Mouse (Mus musculus): ENCODE results near the gene Lhx5. TPM values are rescaled to one million over a fixed set of nuclear protein-coding genes. Genes with fewer than 3 reads are reported as not detected.

Lhx5 gene
- polyA plus RNA-seq, 1 experiment from 2014 or later = 41.6 TPM

- Histone ChIP-seq H3K27me3 (ENCODE audit: control insufficient read depth, insufficient read depth, low read length) (peaks cover 25% of the 10 kb centered on the region), H3K4me2 (replicated peaks; ENCODE audit: low read depth, low read length) (peak overlapping the region; percentile 42), H3K9ac (ENCODE audit: low read depth, low read length) (peak overlapping the region; percentile 42), H3K4me1 (replicated peaks; ENCODE audit: control insufficient read depth, insufficient read depth, low read length) (peaks cover 3% of the 10 kb centered on the region; the same call in 1 of the 2 replicates), H3K27ac (ENCODE audit: low read depth, low read length) (peak overlapping the region; percentile 86), H3K4me3 (ENCODE audit: low read depth, low read length) (peak overlapping the region; percentile 17), H3K9me3 (ENCODE audit: control insufficient read depth, low read length) (peaks cover 4% of the 10 kb centered on the region; the same call in 1 of the 2 replicates), H3K36me3 (ENCODE audit: control insufficient read depth, insufficient read depth, low read length) (no peaks in the 10 kb centered on the region)
- peak; percentile 67 for ATAC-seq (ENCODE audit: low FRiP score)
- under 1% methylated on average over 37 of the region's 41 CpGs for WGBS
- peak; percentile 52 for DNase-seq (ENCODE audit: low spot score)
Measured at GRCm38 (mm10) chr5:120409385-120410378, 21.8 kb upstream of the Lhx5 start.

DNA sequence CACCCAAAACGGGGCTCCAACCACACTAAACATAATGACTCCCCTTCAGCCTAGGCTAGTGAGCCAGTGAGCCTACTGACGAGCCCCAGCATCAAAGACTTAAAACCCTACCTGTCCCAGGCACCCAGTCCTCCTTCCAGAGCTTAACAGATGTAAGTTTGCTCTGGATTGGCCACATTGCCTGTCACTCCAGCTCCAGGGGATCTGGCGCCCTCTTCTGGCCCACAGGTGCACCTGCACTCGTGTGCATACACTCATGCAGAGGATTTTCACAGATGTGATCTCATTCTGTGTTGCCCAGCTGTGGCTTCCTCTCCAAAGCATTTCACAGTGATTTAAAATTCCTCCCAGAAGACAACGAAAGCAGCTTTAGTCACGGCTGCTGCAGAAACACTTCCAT is 18.1 kb upstream of the Lhx5 start:
- WGBS = 83% methylated on average over 6 of the region's 6 CpGs
- Histone ChIP-seq H3K4me3 (ENCODE audit: low read depth, low read length) (no peak overlapping the region), H3K9ac (ENCODE audit: low read depth, low read length) (no peak overlapping the region), H3K4me1 (replicated peaks; ENCODE audit: control insufficient read depth, insufficient read depth, low read length) (peaks cover 3% of the 10 kb centered on the region; the same call in 1 of the 2 replicates), H3K9me3 (ENCODE audit: control insufficient read depth, low read length) (peaks cover 4% of the 10 kb centered on the region; the same call in 1 of the 2 replicates), H3K27ac (ENCODE audit: low read depth, low read length) (no peak overlapping the region), H3K27me3 (ENCODE audit: control insufficient read depth, insufficient read depth, low read length) (peaks cover 33% of the 10 kb centered on the region), H3K36me3 (ENCODE audit: control insufficient read depth, insufficient read depth, low read length) (no peaks in the 10 kb centered on the region), H3K4me2 (replicated peaks; ENCODE audit: low read depth, low read length) (no peak overlapping the region)
- ATAC-seq (ENCODE audit: low FRiP score) (no peak), DNase-seq (ENCODE audit: low spot score) (no peak)

GRCm38 (mm10) chr5:120420106-120420505 is 11.4 kb upstream of the Lhx5 start:
- H3K9me3 ChIP-seq (ENCODE audit: control insufficient read depth, low read length) = no peaks in the 10 kb centered on the region

GRCm38 (mm10) chr5:120424039-120424438 is 7.5 kb upstream of the Lhx5 start:
- WGBS = 2% methylated on average over 16 of the region's 19 CpGs
- Histone ChIP-seq H3K9me3 (ENCODE audit: control insufficient read depth, low read length) (no peaks in the 10 kb centered on the region), H3K27ac (ENCODE audit: low read depth, low read length) (peak overlapping the region; percentile 79), H3K4me2 (replicated peaks; ENCODE audit: low read depth, low read length) (peak overlapping the region; percentile 33), H3K9ac (ENCODE audit: low read depth, low read length) (peak overlapping the region; percentile 52), H3K27me3 (ENCODE audit: control insufficient read depth, insufficient read depth, low read length) (peaks cover 62% of the 10 kb centered on the region), H3K36me3 (ENCODE audit: control insufficient read depth, insufficient read depth, low read length) (no peaks in the 10 kb centered on the region), H3K4me1 (replicated peaks; ENCODE audit: control insufficient read depth, insufficient read depth, low read length) (no peaks in the 10 kb centered on the region), H3K4me3 (ENCODE audit: low read depth, low read length) (peak overlapping the region; percentile 26)
- DNase-seq (ENCODE audit: low spot score) (peak; percentile 91), ATAC-seq (ENCODE audit: low FRiP score) (no peak)

More at GRCm38 (mm10) chr5:120420106-120420505, 11.4 kb upstream of the Lhx5 start:
- H3K4me2 ChIP-seq (replicated peaks; ENCODE audit: low read depth, low read length) = no peak overlapping the region
- peaks cover 40% of the 10 kb centered on the region for H3K27me3 ChIP-seq (ENCODE audit: control insufficient read depth, insufficient read depth, low read length)
- no peak for DNase-seq (ENCODE audit: low spot score)
- H3K27ac ChIP-seq (ENCODE audit: low read depth, low read length) = no peak overlapping the region
- ATAC-seq (ENCODE audit: low FRiP score) = no peak
- 86% methylated on average over 8 of the region's 8 CpGs for WGBS
- no peak overlapping the region for H3K4me3 ChIP-seq (ENCODE audit: low read depth, low read length)
- no peaks in the 10 kb centered on the region for H3K4me1 ChIP-seq (replicated peaks; ENCODE audit: control insufficient read depth, insufficient read depth, low read length)
- H3K36me3 ChIP-seq (ENCODE audit: control insufficient read depth, insufficient read depth, low read length) = no peaks in the 10 kb centered on the region
- no peak overlapping the region for H3K9ac ChIP-seq (ENCODE audit: low read depth, low read length)

DNA sequence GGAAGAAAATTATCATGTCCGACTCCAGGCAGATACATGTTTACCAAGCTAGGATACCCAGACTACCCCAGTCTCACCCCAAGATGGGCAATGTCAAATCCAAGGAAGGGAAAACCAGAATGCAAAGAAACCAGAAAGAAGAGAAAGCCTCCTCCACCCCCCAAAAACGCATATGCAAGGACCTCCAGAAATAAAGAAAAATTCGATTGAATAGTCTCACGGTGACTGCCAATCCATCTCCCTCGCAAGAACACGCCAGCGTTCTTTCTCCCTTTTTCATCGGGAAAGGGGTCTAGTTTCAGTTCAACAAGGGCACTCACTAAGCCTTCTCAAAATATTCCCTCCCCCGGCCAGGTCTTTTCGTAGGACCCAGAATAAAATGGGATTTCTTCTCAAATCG is 6.8 kb upstream of the Lhx5 start:
- DNase-seq (ENCODE audit: low spot score) = peak; percentile 45
- peak overlapping the region; percentile 26 for H3K4me3 ChIP-seq (ENCODE audit: low read depth, low read length)
- WGBS = under 1% methylated on average over 11 of the region's 11 CpGs
- no peaks in the 10 kb centered on the region for H3K4me1 ChIP-seq (replicated peaks; ENCODE audit: control insufficient read depth, insufficient read depth, low read length)
- no peaks in the 10 kb centered on the region for H3K36me3 ChIP-seq (ENCODE audit: control insufficient read depth, insufficient read depth, low read length)
- H3K9ac ChIP-seq (ENCODE audit: low read depth, low read length) = peak overlapping the region; percentile 52
- H3K27ac ChIP-seq (ENCODE audit: low read depth, low read length) = peak overlapping the region; percentile 79
- H3K9me3 ChIP-seq (ENCODE audit: control insufficient read depth, low read length) = no peaks in the 10 kb centered on the region
- H3K4me2 ChIP-seq (replicated peaks; ENCODE audit: low read depth, low read length) = peak overlapping the region; percentile 33
- no peak for ATAC-seq (ENCODE audit: low FRiP score)
- peaks cover 67% of the 10 kb centered on the region for H3K27me3 ChIP-seq (ENCODE audit: control insufficient read depth, insufficient read depth, low read length)

- Histone ChIP-seq H3K4me3 (ENCODE audit: low read depth, low read length) (peak overlapping the region; percentile 26), H3K36me3 (ENCODE audit: control insufficient read depth, insufficient read depth, low read length) (no peaks in the 10 kb centered on the region), H3K9me3 (ENCODE audit: control insufficient read depth, low read length) (no peaks in the 10 kb centered on the region), H3K27ac (ENCODE audit: low read depth, low read length) (peak overlapping the region; percentile 79), H3K4me1 (replicated peaks; ENCODE audit: control insufficient read depth, insufficient read depth, low read length) (no peaks in the 10 kb centered on the region), H3K4me2 (replicated peaks; ENCODE audit: low read depth, low read length) (peak overlapping the region; percentile 34), H3K27me3 (ENCODE audit: control insufficient read depth, insufficient read depth, low read length) (peaks cover 72% of the 10 kb centered on the region), H3K9ac (ENCODE audit: low read depth, low read length) (peak overlapping the region; percentile 52)
- ATAC-seq (ENCODE audit: low FRiP score) (no peak), DNase-seq (ENCODE audit: low spot score) (peak; percentile 49)
- WGBS = under 1% methylated on average over 12 of the region's 20 CpGs
Measured at GRCm38 (mm10) chr5:120425711-120426110, 5.8 kb upstream of the Lhx5 start.

DNA sequence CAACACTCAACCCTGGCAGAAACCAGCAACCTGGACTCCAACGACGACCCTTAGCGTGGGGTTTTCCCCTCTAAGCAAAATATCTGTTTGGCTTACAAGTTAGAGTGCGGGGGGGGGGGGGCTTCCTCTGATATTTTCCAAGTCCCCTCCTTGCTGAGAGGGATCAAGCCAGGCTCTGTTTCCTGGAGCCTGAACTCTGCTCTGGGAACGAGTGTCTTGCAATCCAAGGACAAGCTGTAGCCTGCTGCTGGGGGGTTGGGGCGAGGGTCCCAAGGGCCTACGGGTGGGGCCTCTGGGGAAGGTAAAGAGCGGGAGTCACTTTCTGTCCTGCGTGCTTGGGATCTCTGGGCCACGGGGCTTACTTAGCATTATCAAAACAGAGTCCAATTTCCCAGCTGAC is 4.9 kb upstream of the Lhx5 start:
- H3K27ac ChIP-seq (ENCODE audit: low read depth, low read length) = peak overlapping the region; percentile 89
- WGBS = under 1% methylated on average over 10 of the region's 10 CpGs
- DNase-seq (ENCODE audit: low spot score) (no peak), ATAC-seq (ENCODE audit: low FRiP score) (no peak)
- no peaks in the 10 kb centered on the region for H3K4me1 ChIP-seq (replicated peaks; ENCODE audit: control insufficient read depth, insufficient read depth, low read length)
- H3K4me3 ChIP-seq (ENCODE audit: low read depth, low read length) = peak overlapping the region; percentile 19; the same call in 1 of the 2 replicates
- peak overlapping the region; percentile 33 for H3K4me2 ChIP-seq (replicated peaks; ENCODE audit: low read depth, low read length)
- H3K27me3 ChIP-seq (ENCODE audit: control insufficient read depth, insufficient read depth, low read length) = peaks cover 77% of the 10 kb centered on the region
- H3K9me3 ChIP-seq (ENCODE audit: control insufficient read depth, low read length) = no peaks in the 10 kb centered on the region
- H3K36me3 ChIP-seq (ENCODE audit: control insufficient read depth, insufficient read depth, low read length) = no peaks in the 10 kb centered on the region
- peak overlapping the region; percentile 35; the same call in 1 of the 2 replicates for H3K9ac ChIP-seq (ENCODE audit: low read depth, low read length)

GRCm38 (mm10) chr5:120427451-120427938 is 4.0 kb upstream of the Lhx5 start:
- Histone ChIP-seq H3K27ac (ENCODE audit: low read depth, low read length) (peak overlapping the region; percentile 89), H3K4me3 (ENCODE audit: low read depth, low read length) (peak overlapping the region; percentile 19), H3K4me1 (replicated peaks; ENCODE audit: control insufficient read depth, insufficient read depth, low read length) (no peaks in the 10 kb centered on the region), H3K36me3 (ENCODE audit: control insufficient read depth, insufficient read depth, low read length) (no peaks in the 10 kb centered on the region), H3K9ac (ENCODE audit: low read depth, low read length) (peak overlapping the region; percentile 35), H3K27me3 (ENCODE audit: control insufficient read depth, insufficient read depth, low read length) (peaks cover 86% of the 10 kb centered on the region), H3K4me2 (replicated peaks; ENCODE audit: low read depth, low read length) (peak overlapping the region; percentile 33), H3K9me3 (ENCODE audit: control insufficient read depth, low read length) (no peaks in the 10 kb centered on the region)
- WGBS = under 1% methylated on average over 33 of the region's 33 CpGs
- no peak for ATAC-seq (ENCODE audit: low FRiP score)
- peak; percentile 54 for DNase-seq (ENCODE audit: low spot score)

All from hindbrain, embryonic 11.5 days (tissue).